Mouse (Mus musculus) gastrocnemius, postnatal 36 days (tissue): Measurements from ENCODE around the gene Plekha7. TPM values are rescaled to one million over a fixed set of nuclear protein-coding genes. Genes with fewer than 3 reads are reported as not detected.
A peak's percentile ranks its signal among the peaks of the same experiment; 100 is the strongest.

ENCODE experiments used
- DNase-seq, 2 experiments: peaks; one replicate each; pipeline ENCODE4 v3.0.0; 2022
- intact Hi-C: fragments of 180-260 bp; cut with DNase I; formaldehyde crosslinking; loops from one replicate; pipeline ENCODE4 v1.15.1; 2025
- total RNA-seq, 2 experiments: library from RNA; stranded (reverse); gene quantifications; 2 replicates each; pipeline ENCODE4 v1.2.3; 2021

Gene Plekha7
- total RNA-seq, 2 experiments from 2014 or later, result 0.69 to 1.6 TPM

DNA sequence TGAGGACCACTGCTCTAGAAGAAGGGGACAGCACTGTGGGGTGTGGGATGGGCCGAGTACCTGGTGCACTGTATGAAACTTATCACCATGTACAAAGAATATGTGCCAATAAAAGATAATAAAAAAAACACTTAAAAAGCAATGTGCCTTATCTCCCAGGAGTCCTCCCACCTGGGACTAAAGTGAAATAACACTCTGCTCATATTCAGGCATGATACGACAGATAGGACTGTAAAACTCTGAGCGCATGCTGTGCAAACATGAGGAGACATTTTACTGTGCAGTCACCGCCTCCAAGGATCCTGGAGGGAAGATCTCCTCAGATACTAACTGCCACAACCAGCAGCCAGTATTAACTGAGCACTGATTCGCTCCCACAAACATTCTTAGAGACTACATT lies 53.5 kb downstream of the Plekha7 start:
- no peak for DNase-seq
- intact Hi-C loops, result no loop called here

DNA sequence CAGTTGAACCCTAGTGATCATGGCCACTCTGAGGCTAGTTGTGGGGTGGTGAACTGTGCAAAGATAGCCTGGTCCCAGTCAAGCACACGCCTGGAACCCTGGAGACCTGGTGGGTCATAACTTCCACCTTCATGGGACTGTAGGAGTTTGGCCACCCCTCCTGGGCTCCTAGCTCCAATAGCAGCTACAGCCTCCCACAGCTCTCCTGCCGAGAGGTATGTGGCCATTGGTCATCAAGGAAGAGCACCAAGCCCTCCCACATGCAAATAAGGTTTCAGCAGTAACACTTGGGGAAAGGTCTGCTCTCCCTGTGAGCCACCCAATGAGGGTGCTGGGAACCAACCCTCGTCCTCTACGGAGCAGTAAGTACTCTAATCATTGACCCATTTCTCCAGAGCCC lies 55.7 kb downstream of the Plekha7 start:
- DNase-seq, result no peak
- intact Hi-C loops, result no loop called here

DNA sequence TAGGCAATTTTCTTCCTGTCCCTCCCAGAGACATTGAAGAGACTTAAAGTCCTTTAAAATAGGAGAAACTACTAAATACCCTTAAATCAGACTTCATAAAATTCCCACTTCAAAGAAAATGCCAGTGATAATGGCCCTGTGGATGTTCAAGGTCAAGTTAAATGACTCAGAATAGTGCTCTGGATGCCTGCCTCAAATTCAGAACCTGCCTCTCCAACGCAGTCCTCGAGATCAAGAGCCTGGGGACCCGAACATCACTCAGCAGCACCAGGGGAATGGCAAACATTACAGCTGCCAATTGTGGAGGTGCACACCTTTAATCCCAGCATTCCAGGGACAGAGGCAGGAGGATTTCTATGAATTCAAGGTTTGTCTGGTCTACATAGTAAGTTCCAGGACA lies 56.7 kb downstream of the Plekha7 start:
- no peak for DNase-seq
- intact Hi-C loops, result no loop called here

DNA sequence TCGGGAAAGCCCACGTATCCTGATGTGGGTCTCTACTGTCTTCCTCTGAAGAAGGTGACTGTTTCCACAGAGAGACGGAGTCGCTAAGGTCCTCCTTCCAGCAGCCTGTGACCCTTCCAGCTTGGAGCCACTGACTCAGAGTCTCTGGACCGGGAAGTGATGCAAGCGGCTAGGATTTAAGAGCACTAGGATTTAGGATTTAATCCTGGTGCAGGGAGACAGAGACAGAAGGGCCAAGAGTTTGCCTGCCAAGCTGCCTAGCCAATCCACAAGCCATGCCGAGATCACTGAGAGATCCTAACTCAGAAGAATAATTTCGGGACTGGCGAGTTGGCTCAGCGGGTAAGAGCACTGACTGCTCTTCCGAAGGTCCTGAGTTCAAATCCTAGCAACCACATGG lies 59.6 kb downstream of the Plekha7 start:
- intact Hi-C loops, result loop anchor here (5.0 kb wide), 1 partner anchor 91 kb away; no protein-coding TSS in a partner anchor
- DNase-seq, result no peak

DNA sequence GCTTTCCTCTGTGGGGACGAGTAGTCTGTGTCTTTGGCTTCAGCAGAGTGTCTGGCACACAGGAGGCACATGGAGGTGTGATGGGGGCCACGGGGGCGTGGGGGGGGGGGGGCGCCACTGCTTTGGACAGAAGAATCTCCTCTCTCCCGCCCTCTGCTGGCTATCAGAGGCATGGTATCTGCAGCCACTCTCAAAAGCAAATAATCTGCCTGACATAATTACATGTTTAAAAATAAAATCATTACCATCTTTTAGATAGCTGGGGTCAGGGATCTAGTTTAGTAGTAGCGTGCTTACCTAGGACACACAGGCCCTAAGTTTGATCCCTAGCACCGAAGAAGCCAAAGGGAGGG lies 60.8 kb downstream of the Plekha7 start:
- no peak for DNase-seq
- intact Hi-C loops, result loop anchor here (2.0 to 5.0 kb wide), 2 partner anchors 75 to 90 kb away; no protein-coding TSS in a partner anchor

DNA sequence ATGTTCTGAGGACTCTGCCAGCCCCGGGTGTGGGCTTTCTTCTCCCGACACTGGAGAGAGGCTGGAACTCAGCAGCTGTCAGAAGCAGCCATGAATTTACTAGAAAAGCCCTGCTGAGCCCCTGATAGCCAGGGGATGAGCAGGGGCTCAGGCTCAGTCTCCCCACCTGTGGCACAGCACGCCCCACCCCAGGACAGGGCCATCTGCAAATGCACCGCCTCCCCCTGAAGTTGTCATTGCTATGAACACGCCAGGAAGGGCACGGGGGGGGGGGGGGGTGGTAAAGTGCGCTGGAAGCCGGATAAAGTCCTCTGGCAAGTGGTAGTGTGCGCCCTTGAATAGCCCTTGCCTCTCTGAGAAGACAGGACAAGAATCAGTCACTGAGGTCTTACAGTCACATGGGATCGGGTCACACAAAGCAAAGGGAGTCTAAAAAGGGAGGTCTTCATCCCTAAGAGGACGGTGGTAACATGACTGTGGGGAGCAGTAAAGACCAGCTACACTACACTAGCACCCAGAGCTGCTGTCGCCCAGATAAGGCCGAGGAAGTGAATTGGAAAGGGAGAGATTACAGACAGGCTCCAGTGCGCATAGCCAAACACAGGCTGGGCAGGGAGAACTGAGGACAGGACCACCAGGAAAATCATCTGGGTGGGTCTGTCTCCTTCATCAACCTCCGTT lies 61.3 kb downstream of the Plekha7 start:
- intact Hi-C loops, result loop anchor here (2.0 to 5.0 kb wide), 2 partner anchors 76 to 90 kb away; no protein-coding TSS in a partner anchor
- DNase-seq, result no peak

DNA sequence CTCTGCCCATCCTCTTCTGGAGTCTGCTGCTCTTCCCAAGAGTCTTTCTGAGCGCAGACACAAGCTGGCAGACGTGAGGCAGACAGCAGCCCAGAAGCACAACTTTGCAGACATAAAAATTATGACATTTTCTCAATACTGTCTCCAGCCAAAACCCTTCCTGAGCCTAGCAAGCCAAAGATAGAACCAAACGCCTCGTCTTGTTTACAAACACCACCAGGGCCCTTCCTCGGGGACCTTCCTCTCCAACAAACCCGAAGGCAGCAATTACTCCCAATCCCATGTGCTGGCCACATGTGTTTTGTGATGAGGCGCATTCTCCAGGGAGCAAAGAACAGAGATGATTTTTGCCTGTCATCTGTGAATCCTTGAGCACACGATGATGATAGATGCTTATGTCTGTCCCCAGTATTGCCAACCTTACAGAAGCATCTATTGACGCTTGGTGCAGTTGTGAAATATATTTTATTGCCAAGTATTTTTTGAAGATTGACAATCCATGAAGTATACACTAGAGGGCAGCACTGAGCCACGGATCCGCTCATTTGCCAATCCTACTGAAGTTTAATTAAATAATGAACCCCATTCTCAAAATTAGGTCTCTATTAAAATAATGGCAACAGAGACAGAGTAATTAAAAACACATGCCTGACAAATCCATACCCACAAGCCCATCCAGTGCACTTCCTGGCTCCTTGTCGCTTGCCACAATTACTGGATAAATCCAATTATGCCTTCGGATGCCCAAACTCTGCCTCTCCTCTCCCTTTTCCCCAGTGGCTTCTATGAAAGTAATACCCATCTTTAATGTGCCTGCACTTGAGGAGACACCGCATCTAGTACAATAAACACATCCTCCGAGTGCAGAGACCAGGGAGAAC lies 62.1 kb downstream of the Plekha7 start:
- intact Hi-C loops, result loop anchor here (2.0 to 5.0 kb wide), 2 partner anchors 77 to 89 kb away; no protein-coding TSS in a partner anchor
- no peak for DNase-seq

DNA sequence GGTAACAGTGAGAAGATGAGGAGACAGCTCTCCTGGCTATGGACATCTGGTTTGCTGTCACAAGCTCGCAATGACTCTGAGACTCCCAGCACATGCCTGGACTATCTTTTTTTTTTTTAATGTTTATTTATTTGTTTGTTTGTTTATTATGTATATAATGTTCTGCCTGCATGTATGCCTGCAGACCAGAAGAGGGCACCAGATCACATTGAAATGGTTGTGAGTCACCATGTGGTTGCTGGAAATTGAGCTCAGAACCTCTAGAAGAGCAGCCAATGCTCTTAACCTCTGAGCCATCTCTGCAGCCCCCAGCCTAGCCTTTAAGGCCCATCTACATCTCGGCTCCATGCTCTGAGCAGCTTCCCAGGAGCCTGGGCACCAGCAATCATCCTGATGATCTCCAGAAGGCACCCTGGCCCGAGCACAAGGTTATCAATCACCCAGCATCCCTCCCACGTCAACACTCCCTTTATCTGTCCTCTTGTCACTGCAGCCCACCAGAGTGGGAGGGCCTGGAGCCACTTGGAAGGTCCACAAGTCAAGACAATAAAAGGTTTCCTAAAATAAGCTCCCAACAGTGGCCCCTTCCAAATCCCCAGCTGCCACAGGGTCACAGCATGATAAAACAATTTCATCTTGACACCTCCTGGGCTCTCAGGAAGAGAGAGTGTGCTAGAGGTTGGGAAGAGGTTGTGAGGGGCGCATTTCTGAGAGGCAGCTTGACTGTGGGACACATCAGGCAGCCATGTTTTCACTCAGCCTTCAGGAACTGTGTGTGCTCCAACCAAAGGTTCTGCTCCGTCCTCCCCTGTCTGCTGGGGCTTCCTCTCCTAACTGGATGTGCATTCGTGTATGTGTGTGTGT lies 63.6 kb downstream of the Plekha7 start:
- DNase-seq, result no peak
- intact Hi-C loops, result loop anchor here (5.0 kb wide), 1 partner anchor 87 kb away; no protein-coding TSS in a partner anchor

DNA sequence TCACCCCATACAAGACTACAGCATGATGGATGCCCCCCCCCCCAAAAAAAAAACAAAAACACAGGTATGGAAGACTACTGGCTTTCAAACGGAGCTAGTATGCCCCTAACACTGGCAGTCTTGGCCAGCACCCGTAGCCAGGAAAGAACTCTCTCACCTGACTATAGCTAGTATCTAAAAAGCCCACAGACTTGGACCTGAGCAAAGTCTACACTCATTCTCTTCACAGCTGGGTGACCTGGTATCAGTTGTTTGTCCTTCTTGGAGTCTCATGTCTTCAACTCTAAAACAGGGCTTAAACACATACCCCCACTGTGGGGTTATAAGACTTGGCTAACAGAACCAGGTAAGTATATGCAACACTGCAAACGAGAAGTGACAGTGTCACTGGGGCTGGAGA lies 65.4 kb downstream of the Plekha7 start:
- no peak for DNase-seq
- intact Hi-C loops, result no loop called here

DNA sequence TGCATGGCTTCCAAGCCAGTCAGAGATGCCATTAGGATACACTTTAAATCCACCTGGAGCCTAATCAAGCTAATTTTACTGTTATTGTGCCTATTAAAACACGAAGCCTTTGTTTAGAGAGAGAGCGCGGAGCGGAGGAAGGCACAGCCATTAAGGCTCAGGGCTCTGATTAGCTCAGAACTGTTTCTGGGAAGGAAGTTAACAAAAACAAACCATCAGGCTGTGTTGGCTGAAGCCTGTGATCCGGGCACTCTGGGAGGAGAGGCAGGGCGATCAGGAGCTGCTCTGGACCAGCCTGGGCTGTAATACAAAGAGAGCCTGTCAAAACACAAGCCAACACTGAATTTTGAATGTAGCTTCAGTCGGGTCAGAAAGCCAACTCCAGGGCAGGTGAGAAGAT lies 66.6 kb downstream of the Plekha7 start:
- intact Hi-C loops, result no loop called here
- DNase-seq, result no peak

DNA sequence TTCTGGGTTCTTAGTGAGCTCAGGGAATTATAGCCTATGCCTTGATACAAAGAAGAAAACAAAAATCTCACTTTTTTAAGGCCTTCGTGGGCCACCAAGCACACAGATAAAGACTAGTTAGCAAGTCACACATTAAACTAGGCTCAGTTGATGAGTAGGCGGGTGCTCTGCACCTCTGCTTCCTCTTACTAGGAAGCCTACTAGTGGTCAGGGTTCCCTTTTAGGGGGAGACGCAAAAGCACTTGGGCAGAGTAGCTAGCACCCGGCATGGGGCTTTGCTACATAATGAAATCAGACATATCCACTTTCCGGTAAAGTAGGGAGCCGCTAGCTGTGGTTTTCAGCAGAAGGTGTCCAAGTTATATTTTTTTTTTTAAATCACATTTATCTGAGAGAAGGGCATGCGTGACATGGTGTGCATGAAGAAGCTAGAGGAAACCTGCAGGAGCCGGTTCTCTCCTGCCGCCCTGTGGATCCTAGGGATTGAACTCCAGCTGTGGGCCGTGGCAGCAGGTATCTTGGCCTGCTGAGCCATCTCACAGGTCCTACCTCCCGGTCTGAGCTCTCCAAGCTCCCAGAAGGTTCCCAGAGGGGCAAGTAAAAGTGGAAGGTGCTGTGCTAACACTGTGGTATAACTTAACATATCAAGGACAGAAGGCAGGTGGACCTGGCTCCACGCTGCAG lies 67.2 kb downstream of the Plekha7 start:
- no peak for DNase-seq
- intact Hi-C loops, result no loop called here

DNA sequence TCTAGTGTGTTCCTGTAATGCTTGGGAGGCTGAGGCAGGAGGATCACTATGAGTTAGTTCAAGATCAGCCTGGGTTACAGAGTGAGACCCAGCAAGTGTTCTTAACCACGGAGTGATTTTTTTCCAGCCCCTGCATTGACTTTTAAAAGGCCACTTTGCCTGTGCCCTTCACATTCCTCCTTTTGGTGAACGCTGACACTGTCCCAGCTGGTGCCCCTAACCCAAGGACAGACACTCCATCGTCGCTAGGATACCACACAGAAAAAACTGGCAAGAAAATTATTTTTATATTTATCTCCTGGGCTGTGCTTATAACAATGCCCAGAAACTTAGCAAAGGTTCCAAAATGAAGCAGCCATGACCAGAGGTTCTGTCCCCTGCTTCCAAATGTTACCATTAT lies 67.8 kb downstream of the Plekha7 start:
- intact Hi-C loops, result no loop called here
- no peak for DNase-seq

DNA sequence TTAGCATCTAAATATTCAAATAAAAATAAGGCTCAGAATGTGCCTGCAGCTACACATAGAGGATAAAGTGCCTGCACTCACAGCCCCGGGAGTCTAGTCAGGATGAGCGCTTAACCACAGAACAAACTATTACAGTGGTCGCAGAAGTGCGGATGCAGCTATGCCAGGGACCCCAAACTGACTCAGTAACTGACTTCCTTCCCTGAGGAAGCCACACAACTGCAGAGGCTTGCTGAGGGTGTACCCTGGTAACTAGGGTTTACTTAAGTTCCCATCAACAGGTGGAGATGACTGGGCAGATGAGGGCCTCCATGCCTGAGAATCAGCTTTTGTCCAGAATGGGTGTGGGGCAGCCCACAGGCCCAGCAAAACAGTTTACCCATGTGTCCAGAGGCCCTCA lies 69.9 kb downstream of the Plekha7 start:
- intact Hi-C loops, result no loop called here
- DNase-seq, result no peak

DNA sequence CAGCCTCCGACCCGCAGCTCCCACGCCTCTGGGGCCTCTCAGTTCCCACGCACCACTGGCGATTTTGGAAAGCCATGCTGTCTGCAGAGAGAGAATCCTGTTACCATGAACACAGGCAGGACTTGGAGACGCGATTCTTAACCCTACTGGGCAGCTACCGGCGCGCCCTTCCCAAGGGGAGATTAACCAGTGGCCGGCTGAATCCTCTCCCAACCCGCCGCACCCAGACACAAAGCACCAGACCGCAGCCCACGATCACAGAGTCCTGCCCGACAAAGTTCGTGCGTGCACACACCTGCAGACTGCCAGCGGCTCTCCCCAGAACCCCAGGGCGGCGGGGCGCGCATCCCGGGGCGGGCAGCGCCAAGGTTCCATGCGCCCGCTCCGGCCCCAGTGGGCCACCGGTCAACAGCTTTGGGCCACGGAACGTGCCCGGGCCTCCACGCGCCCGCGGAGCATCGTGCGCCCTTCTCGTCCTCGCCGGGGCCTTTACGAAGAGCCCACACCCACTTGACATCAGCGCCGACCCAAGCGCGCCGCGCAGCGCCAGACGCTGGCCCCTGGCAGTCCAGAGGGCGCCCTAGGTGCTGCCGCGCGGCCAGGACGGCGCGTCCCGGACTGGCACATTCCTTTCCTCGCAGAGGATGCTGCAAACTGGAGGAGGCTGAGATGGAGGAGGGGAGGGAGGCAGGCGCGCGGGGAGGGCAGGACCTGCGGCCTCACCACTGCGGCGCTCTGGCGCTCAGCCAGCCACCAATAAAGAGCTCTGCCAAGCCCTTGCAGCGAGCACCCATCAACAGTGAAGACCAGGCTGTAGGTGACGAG lies 70.8 kb downstream of the Plekha7 start:
- intact Hi-C loops, result no loop called here
- DNase-seq, result no peak

DNA sequence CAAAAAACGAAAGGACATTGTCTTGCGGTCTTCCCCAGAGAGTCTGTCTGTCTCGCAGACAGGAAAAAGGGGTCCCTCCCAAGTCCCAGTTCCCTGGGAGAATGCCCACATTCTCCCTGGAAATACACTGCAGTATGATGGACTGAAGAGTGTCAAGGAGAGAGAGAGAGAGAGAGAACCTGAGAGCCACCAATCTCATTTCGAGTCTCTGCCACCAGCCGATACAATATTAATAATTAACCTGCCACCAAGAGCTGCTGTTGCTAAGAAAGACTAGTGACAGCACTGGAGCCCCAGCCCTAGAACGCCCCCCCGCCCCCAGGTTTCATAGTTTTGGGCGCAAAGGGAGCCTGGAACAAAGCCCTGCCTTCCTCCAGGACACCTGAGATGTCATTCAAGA lies 71.6 kb downstream of the Plekha7 start:
- no peak for DNase-seq
- intact Hi-C loops, result no loop called here

DNA sequence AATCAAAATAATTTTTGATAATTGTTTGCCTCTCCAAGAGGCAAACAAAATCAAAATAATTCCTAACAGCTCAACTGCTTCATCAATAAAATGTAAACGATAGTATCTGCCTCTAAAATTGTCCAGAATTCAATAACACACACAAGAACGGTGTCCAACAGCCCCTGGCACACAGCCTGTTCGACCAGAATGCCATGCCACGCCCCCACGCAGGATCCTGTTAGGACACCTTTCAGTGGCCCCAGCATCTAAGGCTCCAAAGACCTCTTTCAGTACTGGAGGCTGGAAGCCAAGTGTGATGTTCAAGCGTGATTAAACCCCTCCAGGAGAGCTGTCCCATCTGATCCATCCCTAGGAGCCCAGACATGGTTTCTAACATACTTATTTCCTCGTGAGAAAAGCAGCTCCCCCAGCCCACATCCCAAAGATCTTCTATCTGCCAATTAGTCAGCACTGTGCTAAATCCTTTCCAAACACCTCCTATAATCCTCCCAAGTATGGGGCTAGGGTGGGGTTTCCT lies 73.8 kb downstream of the Plekha7 start:
- DNase-seq, result no peak
- intact Hi-C loops, result no loop called here

DNA sequence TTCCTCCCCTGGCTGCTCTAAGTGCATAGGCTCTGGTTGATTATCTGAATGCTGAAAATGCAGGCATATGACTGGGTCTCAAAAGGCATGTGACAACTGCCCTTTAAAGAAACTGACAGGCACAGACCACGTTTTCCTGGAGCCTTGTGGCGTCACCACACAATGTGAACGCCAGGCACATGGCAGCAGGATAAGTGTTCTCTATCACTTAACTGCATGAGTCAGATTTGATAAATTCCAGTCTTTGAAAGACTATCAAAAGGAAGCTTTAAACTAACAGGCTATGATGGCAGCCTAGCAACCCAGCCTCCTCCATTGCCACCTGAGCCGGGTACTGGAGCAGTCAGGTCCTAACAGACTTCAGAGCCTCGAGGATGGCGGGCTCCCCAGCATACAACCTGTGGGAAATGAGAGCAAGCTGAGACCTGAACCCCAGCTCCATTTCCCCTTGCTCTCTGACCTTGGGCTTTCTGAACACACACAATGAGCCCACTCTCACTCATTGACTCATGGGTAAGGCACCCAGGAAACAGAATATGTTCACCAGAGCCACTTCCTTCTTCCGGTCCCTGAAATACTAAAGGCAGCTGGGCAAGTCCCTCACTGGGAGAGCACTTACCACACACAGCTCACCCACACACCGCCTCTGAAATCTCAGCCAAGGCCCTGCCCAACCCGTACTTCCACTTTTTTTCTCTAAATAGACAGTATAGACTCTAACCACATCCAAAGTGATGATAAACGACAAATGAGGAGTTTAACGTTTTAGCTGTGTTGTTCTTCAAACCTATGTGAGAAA lies 77.2 kb downstream of the Plekha7 start:
- DNase-seq, result no peak
- intact Hi-C loops, result no loop called here

DNA sequence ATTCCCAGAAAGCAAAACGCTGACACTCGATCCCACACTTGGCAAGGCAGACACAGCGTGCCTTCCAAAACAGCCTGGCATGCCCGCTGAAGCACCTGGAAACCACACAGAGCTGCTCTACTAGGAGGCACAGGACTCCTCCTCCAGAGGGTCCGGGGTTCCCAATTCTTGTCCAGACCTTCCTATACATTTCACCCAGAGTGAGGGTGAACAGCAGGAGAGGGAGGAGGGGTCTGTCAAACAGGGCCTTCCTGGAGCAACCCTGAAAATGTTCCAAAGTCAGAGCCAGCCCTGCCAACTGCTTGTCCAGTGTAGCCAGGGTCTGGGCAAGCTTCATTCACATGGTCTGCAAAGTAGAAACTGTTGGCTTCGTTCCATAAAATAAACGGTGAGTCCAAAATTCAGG lies 81.3 kb downstream of the Plekha7 start:
- DNase-seq, result peak; percentile 14 to 43
- intact Hi-C loops, result no loop called here
